Mouse (Mus musculus) thymus, postnatal 0 days (tissue): Measurements from ENCODE around the gene AA986860. TPM values are rescaled to one million over a fixed set of nuclear protein-coding genes. Genes with fewer than 3 reads are reported as not detected.
A peak's percentile ranks its signal among the peaks of the same experiment; 100 is the strongest.

Experiments
- DNase-seq: peaks from one replicate; pipeline ENCODE4 v3.0.0-alpha.2; 2015; ENCODE audit warnings: low spot score
- polyA plus RNA-seq: library from polyadenylated mRNA; unstranded; fragments of >200 nt; fragmentation: Nextera tagmentation; extraction: Ambion mirVana; gene quantifications from 2 replicates; pipeline ENCODE4 v1.2.1, GENCODE M21; 2015

The AA986860 gene
- polyA plus RNA-seq, 1 experiment from 2014 or later, result 1.1 TPM

GRCm38 (mm10) chr1:130775234-130775633, 43.5 kb downstream of the AA986860 start:
- DNase-seq, result no peak

- no peak for DNase-seq
These were observed 44.0 kb downstream of the AA986860 start for GRCm38 (mm10) chr1:130775691-130776331.

- DNase-seq, result no peak
These were observed 44.9 kb downstream of the AA986860 start for GRCm38 (mm10) chr1:130776645-130777044.

- no peak for DNase-seq
These were observed 48.1 kb downstream of the AA986860 start for GRCm38 (mm10) chr1:130779867-130780266.

GRCm38 (mm10) chr1:130784054-130784453, 52.3 kb downstream of the AA986860 start:
- peak; percentile 59 for DNase-seq

GRCm38 (mm10) chr1:130787001-130787400, 55.2 kb downstream of the AA986860 start:
- DNase-seq, result peak; percentile 30

- no peak for DNase-seq
These were observed 58.0 kb downstream of the AA986860 start for GRCm38 (mm10) chr1:130789512-130790451.

Other genes starting within 250 kb of the AA986860 start
- gene Zp3r, start 102.4 kb upstream of the AA986860 start, polyA plus RNA-seq, result not detected in 2 replicates
- gene C4bp, start 70.3 kb upstream of the AA986860 start, polyA plus RNA-seq, result 0.34 TPM in 1 of 2 replicates, not detected in the other
- gene Gm29427, start 16.2 kb upstream of the AA986860 start, polyA plus RNA-seq, result not detected in 2 replicates
- 14.8 and 17.2 TPM in 2 replicates for gene Yod1, start 14.6 kb upstream of the AA986860 start, polyA plus RNA-seq
- 3.6 and 3.8 TPM in 2 replicates for gene Pfkfb2, start 2.7 kb upstream of the AA986860 start, polyA plus RNA-seq
- 0.06 TPM in 1 of 2 replicates, not detected in the other for gene Fcamr, start 68.9 kb downstream of the AA986860 start, polyA plus RNA-seq
- gene Pigr, start 94.7 kb downstream of the AA986860 start, polyA plus RNA-seq, result 0.18 and 0.31 TPM in 2 replicates
- gene Fcmr, start 133.7 kb downstream of the AA986860 start, polyA plus RNA-seq, result not detected in 2 replicates
- gene Il24, start 155.5 kb downstream of the AA986860 start, polyA plus RNA-seq, result 0.33 and 0.55 TPM in 2 replicates
- not detected in 2 replicates for gene Il20, start 179.5 kb downstream of the AA986860 start, polyA plus RNA-seq
- 0.18 TPM in 1 of 2 replicates, not detected in the other for gene Il19, start 208.1 kb downstream of the AA986860 start, polyA plus RNA-seq